Mouse (Mus musculus): ENCODE measurements around the gene Scgb1b27. TPM values are rescaled to one million over a fixed set of nuclear protein-coding genes. Genes with fewer than 3 reads are reported as not detected.

The Scgb1b27 gene
- total and polyA plus RNA-seq, 2 experiments from 2014 or later = not detected

Other genes starting within 250 kb of the Scgb1b27 start
- not detected in 2 replicates for gene Scgb2b26, start 76.4 kb upstream of the Scgb1b27 start, total RNA-seq (2014; rRNA removed)
- not detected in 2 replicates for gene Scgb2b26, start 76.4 kb upstream of the Scgb1b27 start, polyA plus RNA-seq (2015; fragmentation: Nextera tagmentation; extraction: Ambion mirVana)
- not detected in 2 replicates for gene Scgb2b27, start 7.5 kb upstream of the Scgb1b27 start, total RNA-seq (2014; rRNA removed)
- not detected in 2 replicates for gene Scgb2b27, start 7.5 kb upstream of the Scgb1b27 start, polyA plus RNA-seq (2015; fragmentation: Nextera tagmentation; extraction: Ambion mirVana)
- not detected in 2 replicates for gene Scgb1b30, start 73.9 kb downstream of the Scgb1b27 start, total RNA-seq (2014; rRNA removed)
- not detected in 2 replicates for gene Scgb1b30, start 73.9 kb downstream of the Scgb1b27 start, polyA plus RNA-seq (2015; fragmentation: Nextera tagmentation; extraction: Ambion mirVana)
- gene Wtip, start 111.8 kb downstream of the Scgb1b27 start, total RNA-seq (2014; rRNA removed) = 36.8 and 42.1 TPM in 2 replicates
- 2.6 and 3.4 TPM in 2 replicates for gene Wtip, start 111.8 kb downstream of the Scgb1b27 start, polyA plus RNA-seq (2015; fragmentation: Nextera tagmentation; extraction: Ambion mirVana)
- 179 and 196 TPM in 2 replicates for gene Uba2, start 148.1 kb downstream of the Scgb1b27 start, total RNA-seq (2014; rRNA removed)
- 109 and 123 TPM in 2 replicates for gene Uba2, start 148.1 kb downstream of the Scgb1b27 start, polyA plus RNA-seq (2015; fragmentation: Nextera tagmentation; extraction: Ambion mirVana)
- 47.4 and 63.7 TPM in 2 replicates for gene Pdcd2l, start 175.2 kb downstream of the Scgb1b27 start, total RNA-seq (2014; rRNA removed)
- 69.0 and 74.7 TPM in 2 replicates for gene Pdcd2l, start 175.2 kb downstream of the Scgb1b27 start, polyA plus RNA-seq (2015; fragmentation: Nextera tagmentation; extraction: Ambion mirVana)
- 170 and 223 TPM in 2 replicates for gene Gpi1, start 208.9 kb downstream of the Scgb1b27 start, total RNA-seq (2014; rRNA removed)
- gene Gpi1, start 208.9 kb downstream of the Scgb1b27 start, polyA plus RNA-seq (2015; fragmentation: Nextera tagmentation; extraction: Ambion mirVana) = 180 and 259 TPM in 2 replicates
- gene Gm6096, start 229.6 kb downstream of the Scgb1b27 start, total RNA-seq (2014; rRNA removed) = not detected in 2 replicates
- gene Gm6096, start 229.6 kb downstream of the Scgb1b27 start, polyA plus RNA-seq (2015; fragmentation: Nextera tagmentation; extraction: Ambion mirVana) = not detected in 2 replicates